ENCODE assay signal across 8 mouse cellular contexts in genomic region chrX:136269743-136270392, GRCm38 (mm10). TPM values are rescaled to one million over a fixed set of nuclear protein-coding genes. Genes with fewer than 3 reads are reported as not detected.
DNase-seq lines count a peak whose midpoint lies in the region; ATAC-seq and TF ChIP-seq lines count a peak whose summit lies in the region.
"Not testable (repeated sequence)": the region's sequence is repeated elsewhere in the genome, so short reads cannot be mapped to it uniquely, and the experiment has no call there.

Gene Bex3, plus strand, starts transcription at chrX:136270253.

- peak; percentile 96 for ATAC-seq in frontal cortex, adult (ENCODE audit: low TSS enrichment)
- peak; percentile 95 for ATAC-seq in liver, embryonic 15.5 days (ENCODE audit: insufficient read depth)
- peak; percentile 96 for ATAC-seq in stomach, embryonic 16.5 days (ENCODE audit: insufficient read depth, low FRiP score)

- H3K27ac ChIP-seq in ES-Bruce4 (ENCODE audit: insufficient read depth, low read length); liver, embryonic 15.5 days (replicated peaks); stomach, embryonic 16.5 days (ENCODE audit: low read length): not testable (repeated sequence)
- H3K27ac ChIP-seq in hindbrain, embryonic 10.5 days, result peak within 1 kb of the TSS; percentile 84

- peak within 1 kb of the TSS; percentile 58 for H3K4me2 ChIP-seq in liver, embryonic 15.5 days
- peak within 1 kb of the TSS; percentile 40 for H3K4me2 ChIP-seq in stomach, embryonic 16.5 days (ENCODE audit: low read depth, low read length)

- H3K9ac ChIP-seq in ES-Bruce4 (ENCODE audit: low read depth, poor library complexity, severe bottlenecking), result peak within 1 kb of the TSS; percentile 92
- peak within 1 kb of the TSS; percentile 18; the same call in 1 of the 2 replicates for H3K9ac ChIP-seq in liver, embryonic 15.5 days
- peak within 1 kb of the TSS; percentile 58; the same call in 1 of the 2 replicates for H3K9ac ChIP-seq in stomach, embryonic 16.5 days (ENCODE audit: low read length)

- H3K4me3 ChIP-seq in ES-Bruce4 (ENCODE audit: low read depth, low read length), result peak within 1 kb of the TSS; percentile 82
- peak within 1 kb of the TSS; percentile 56 for H3K4me3 ChIP-seq in hindbrain, embryonic 10.5 days
- peak within 1 kb of the TSS; percentile 53 for H3K4me3 ChIP-seq in liver, embryonic 15.5 days (replicated peaks)
- peak within 1 kb of the TSS; percentile 47 for H3K4me3 ChIP-seq in stomach, embryonic 16.5 days (replicated peaks; ENCODE audit: low read length)

- H3K27me3 ChIP-seq in ES-Bruce4 (ENCODE audit: control insufficient read depth, insufficient read depth, low read length, poor library complexity, severe bottlenecking); hindbrain, embryonic 10.5 days (ENCODE audit: insufficient read depth, poor library complexity, severe bottlenecking); liver, embryonic 15.5 days; stomach, embryonic 16.5 days (ENCODE audit: control insufficient read depth, insufficient read depth, low read length): not testable (repeated sequence)

- TF ChIP-seq EP300 in ES-Bruce4 (IDR thresholded peaks at IDR 0.05; ENCODE audit: insufficient read depth, low read depth, low read length), result not testable (repeated sequence)

- H3K36me3 ChIP-seq in ES-Bruce4 (ENCODE audit: control insufficient read depth, insufficient read depth, low read length, poor library complexity, severe bottlenecking), result peaks cover 11% of the 10 kb centered on the region
- H3K36me3 ChIP-seq in hindbrain, embryonic 10.5 days; liver, embryonic 15.5 days (replicated peaks); stomach, embryonic 16.5 days (ENCODE audit: control insufficient read depth, insufficient read depth, low read length): not testable (repeated sequence)

- not testable (repeated sequence) for TF ChIP-seq POLR2A in ES-Bruce4 (IDR thresholded peaks at IDR 0.05; ENCODE audit: insufficient read depth, low read length)

- not testable (repeated sequence) for H3K4me1 ChIP-seq in ES-Bruce4 (ENCODE audit: control insufficient read depth, insufficient read depth, low read length); liver, embryonic 15.5 days (replicated peaks); stomach, embryonic 16.5 days (ENCODE audit: control insufficient read depth, insufficient read depth, low read length)
- H3K4me1 ChIP-seq in hindbrain, embryonic 10.5 days (replicated peaks), result peaks cover 11% of the 10 kb centered on the region

- peak; percentile 68 for DNase-seq in cerebellum, adult 8-10 months
- DNase-seq in hindbrain, embryonic 10.5 days (ENCODE audit: low spot score), result peak; percentile 3
- peak; percentile 28 for DNase-seq in layer of hippocampus, adult 11-12 months (ENCODE audit: low spot score)
- DNase-seq in naive thymus-derived CD4-positive, alpha-beta T cell, adult 2 months (ENCODE audit: low read depth), result peak; percentile 46

- WGBS in hindbrain, embryonic 10.5 days, result 60% methylated on average over 5 of the region's 30 CpGs
- WGBS in liver, embryonic 15.5 days (ENCODE audit: insufficient replicate concordance), result 28% methylated on average over 14 of the region's 30 CpGs
- WGBS in stomach, embryonic 16.5 days, result 64% methylated on average over 4 of the region's 30 CpGs

- H3K9me3 ChIP-seq in ES-Bruce4 (replicated peaks; ENCODE audit: control insufficient read depth, insufficient read depth, low read length, poor library complexity, severe bottlenecking); hindbrain, embryonic 10.5 days; liver, embryonic 15.5 days (replicated peaks); stomach, embryonic 16.5 days (replicated peaks; ENCODE audit: control insufficient read depth, low read length): not testable (repeated sequence)

- TF ChIP-seq CTCF in ES-Bruce4 (IDR thresholded peaks at IDR 0.05; ENCODE audit: low read depth, low read length), result not testable (repeated sequence)

RNA-seq across cellular contexts. Expression of gene Bex3, which starts in this region (rescaled TPM):
- 569 and 632 TPM in 2 replicates for polyA plus RNA-seq in ES-Bruce4 (2011; ENCODE audit: insufficient read depth, insufficient read length, low read depth, missing spikeins)
- 678 and 708 TPM in 2 replicates for polyA plus RNA-seq in hindbrain, embryonic 10.5 days (2016; fragmentation: Nextera tagmentation; extraction: Ambion mirVana)
- polyA plus RNA-seq in liver, embryonic 15.5 days (2015; fragmentation: Nextera tagmentation; extraction: Ambion mirVana), result 201 and 212 TPM in 2 replicates
- 306 and 333 TPM in 2 replicates for polyA plus RNA-seq in stomach, embryonic 16.5 days (2015; fragmentation: Nextera tagmentation; extraction: Ambion mirVana)

Comparison
In these comparisons a context has a peak if more than half of its experiments do, and no peak if none do; other contexts are left out.
1. H3K9ac ChIP-seq: peak in every context shown above with its lines; median percentile 92 in ES-Bruce4; 58 in stomach, embryonic 16.5 days; 18 in liver, embryonic 15.5 days.
2. DNase-seq: peak in every context shown above with its lines; median percentile 68 in cerebellum, adult 8-10 months; 46 in naive thymus-derived CD4-positive, alpha-beta T cell, adult 2 months; 28 in layer of hippocampus, adult 11-12 months; 3 in hindbrain, embryonic 10.5 days.